Mouse (Mus musculus) adipocyte (in vitro differentiated cells): ENCODE data around the gene Antxr1.
A peak's percentile ranks its signal among the peaks of the same experiment; 100 is the strongest.

Experiments
- DNase-seq: peaks from one replicate; pipeline ENCODE4 v3.0.0-alpha.2; 2016; ENCODE audit warnings: low spot score

Gene Antxr1

DNA sequence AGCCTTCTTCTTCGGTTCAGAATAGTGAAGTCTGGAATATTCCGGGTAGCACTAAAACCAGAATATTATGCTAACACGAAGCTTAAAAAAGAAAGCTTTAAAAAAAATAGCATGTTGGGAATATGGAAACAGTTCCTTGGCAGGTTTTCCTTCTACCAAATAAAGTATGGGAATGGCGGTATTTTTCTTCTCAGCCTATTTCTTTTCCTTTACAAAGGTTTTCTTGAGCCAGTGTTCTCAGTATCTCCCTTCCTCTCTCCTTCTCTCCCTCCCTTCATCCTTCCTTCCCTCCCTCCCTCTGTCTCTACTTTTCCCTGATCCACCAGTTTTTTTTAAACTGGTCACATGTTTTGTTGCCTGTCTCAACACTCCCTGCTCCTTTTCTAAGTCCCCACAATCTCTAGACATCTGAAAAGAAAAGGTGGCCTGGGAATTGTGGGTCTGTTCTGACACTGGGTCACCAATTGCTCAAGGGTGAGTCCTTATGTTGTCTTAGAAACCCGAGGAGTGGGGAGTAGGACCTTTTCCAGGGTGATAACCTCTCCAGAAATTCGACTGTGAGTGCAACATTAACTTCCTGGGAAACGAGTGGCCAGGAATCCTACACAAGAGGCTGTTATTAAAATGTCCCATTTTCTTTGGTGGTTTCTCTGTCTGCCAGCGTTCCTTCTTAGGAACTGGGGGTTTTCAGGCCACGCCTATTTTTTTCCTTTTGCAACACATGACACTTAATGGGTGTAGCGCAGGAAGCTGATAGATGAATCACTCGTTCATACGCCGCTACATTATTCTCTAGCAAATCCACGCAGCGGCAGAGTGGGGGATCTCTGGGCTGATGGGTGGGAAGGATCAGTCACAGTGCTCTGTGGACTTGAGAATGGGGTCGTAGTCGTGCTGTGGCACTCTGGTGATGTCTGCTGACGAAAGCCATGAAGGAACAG is 42.4 kb downstream of the Antxr1 start:
- no peak for DNase-seq

DNA sequence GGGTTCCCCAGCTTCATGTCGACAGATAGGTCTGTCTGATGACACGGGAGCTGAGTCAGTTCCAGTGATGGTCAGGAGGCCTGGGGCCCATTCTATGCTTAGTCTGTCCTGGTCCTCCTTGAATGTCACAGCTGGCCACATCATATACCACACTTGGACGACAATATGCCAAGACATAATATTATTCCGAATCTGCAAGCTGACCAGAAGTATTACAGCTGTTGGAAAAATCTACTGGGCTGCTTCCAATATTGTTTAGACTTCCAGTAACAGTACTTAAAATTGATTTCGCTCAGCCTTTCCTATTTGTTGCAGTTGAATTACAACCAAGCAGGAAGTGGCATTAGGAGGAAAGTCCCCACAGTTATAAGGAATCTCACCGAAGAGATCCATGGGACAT is 48.4 kb downstream of the Antxr1 start:
- DNase-seq: no peak

DNA sequence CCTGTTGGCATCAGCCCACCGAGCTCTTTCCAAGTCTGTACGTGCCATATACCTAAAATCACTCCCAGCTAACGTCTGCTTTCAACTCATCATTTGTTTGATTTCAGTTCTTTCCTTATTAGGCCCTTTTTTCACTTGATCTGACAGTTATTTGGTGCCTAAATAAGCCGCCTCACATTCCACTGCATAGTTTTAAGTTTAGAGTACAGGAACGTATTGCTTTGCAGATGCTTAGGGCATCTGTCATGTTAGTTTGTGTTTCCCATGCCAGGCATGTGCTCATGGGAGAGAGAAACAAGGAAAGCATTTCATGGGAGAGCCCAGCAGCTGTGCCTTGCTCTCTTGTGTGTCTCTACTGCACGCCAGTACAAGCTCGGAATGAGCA is 50.3 kb downstream of the Antxr1 start:
- DNase-seq: no peak

DNA sequence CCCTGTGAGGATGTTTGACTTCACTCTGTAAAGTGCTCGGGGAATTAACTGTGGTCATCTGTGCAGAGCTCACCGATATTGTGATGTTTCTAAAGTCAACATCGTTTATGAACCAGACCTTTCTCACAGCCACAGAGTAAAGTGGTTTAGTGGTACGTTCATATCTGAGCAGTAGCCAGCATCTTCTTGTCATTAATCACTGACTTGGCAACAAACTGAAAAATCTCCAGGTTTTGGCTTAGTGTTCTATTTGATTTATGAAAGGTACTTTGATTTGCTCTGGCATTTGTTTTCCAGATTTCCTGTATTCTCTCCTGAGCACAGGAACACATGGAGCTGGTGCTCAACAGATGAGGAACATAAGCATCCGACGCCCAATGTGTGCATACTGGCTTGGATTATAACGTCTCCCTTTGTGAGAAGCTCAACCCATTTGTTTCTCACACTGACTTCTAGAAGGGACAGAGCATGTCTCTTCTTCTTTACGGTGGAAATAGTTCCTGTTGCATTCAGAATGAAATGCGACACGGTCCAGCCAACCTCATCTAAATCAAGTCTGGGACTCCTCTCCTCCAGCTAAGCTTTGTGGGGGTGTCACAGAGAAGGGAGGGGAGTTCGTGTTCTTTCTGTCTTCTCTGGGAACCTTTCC is 50.8 kb downstream of the Antxr1 start:
- DNase-seq: no peak

DNA sequence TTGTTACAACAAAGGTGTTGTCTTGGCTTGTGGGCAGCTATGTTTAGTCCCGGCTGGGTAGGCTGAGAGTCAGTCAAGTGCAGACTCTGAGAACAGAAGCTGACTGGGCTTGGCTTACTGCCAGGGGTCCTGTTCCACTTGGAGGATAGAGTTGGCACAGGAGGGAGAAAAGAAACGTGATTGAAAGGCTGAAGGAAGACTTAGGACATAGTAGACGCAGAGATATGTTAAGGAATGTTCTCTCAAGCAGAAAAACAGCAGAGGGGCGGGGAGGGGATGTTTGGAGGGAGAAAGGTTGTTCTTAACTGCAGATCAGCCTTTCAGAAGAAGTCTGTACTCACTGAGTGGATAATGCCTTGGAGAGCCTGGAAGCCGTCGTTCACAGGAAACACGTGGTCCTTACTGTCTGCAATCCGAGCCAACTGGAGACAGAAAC is 53.3 kb downstream of the Antxr1 start:
- peak; percentile 51 for DNase-seq

DNA sequence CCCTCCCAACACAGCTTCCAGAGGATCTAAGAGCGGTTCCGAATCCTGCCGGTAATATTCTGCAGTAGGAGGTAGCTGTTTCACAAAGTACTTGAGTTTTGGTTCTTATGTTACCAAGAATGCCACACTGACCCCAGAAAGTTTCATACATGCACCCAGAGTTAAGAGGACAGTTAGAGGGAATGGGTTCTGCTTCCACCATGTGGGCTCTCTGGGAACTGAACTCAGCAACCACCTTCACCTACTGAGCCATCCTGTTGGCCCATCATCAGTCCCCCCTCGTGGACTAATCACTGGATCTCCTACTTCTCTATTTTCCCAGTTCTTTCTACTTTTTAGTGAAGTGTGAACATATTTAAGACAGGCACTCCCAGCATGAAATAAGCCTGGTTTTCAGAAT is 53.9 kb downstream of the Antxr1 start:
- DNase-seq: no peak

DNA sequence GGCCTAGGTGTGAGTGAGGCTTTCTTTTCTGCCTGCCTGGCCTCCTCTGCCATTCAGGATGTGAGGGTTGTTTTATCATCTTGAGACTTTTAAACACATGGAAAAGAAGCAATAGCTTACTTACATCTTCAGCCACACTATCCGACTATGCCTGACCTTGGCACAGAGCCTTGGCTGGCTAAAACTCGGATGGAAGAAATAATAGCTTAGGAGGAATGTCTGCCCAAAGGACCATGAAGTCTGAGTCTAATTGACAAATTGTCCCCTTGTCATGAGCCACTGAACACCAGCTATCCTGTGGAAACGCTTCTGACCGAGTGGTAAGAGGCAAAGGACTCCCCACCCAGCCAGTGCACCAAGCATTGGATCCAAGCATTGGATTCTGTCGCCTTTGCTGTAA is 57.5 kb downstream of the Antxr1 start:
- no peak for DNase-seq

DNA sequence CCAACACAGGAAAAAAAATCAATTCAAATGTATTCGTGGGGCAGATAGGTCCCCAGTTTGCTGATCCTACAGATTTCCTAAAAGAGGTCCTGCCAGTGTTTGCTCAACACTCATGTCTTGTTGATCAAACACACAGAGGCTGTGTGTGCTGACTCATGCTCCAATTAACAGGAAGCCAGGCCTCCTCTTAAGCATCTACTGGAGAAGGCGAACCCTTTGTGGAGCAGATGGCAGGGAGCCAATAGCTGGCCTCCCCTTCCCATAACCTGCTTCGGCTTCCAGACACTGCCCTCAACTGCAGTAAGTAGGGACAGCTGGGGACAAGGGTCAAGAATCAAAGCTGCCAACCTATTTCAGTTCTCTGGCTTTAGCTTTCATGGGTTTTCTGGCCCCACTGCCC is 58.1 kb downstream of the Antxr1 start:
- DNase-seq: peak; percentile 73

DNA sequence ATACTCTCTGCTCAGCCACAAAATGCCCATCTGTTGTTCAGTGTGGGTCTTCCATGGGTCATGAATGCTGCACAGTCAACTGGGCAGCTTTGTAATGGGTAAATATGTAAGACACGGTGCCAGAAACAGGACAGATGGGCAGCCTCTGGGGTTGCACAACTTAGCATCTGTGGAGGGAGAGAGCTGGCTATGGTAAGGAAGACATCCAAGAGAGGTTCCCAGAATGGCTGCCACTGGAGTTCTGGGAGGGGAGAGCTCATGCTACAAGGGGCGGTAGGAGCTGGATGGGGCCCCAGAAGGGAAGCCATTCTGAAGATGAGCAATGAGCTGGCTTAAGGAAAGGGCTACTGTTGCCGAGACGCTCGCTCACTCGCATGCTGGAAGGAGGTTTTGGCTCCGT is 58.7 kb downstream of the Antxr1 start:
- peak; percentile 58 for DNase-seq

DNA sequence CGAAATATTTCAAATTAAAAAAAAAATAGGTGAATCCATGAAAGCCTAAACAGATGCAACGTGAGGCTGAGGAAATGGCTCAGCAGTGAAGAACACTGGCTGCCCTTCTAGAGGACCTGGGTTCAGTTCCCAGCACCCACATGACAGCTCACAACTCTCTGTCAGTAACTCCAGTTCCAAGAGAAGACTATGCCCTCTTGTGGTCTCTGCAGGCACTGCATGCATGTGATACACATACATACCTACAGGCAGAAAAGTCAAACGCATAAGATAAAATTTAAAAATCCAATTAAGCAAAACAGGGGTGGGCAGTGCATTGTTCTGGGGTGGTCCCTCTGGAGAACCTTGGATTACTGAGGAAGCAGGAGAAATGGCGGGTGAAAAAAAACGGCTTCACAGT is 60.8 kb downstream of the Antxr1 start:
- DNase-seq: no peak

DNA sequence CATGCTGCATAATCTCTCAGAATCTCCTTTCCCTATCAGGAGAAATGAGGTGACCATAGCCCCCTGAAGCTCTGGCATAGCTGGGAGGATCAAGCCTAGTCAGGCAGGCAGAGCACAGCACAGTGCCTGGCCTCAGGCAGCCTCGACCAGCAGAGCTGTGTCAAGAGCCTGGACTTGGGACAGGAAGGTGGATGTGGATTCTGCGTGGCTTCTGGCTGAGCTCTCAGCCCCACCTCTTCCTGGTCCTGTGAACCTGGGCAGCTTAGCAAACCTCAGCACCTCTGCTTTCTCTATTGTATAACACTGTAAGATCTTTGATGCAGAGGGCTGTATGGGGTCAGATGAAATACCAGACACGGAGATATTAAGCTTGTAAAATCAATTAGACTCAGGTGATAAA is 61.8 kb downstream of the Antxr1 start:
- DNase-seq: no peak

DNA sequence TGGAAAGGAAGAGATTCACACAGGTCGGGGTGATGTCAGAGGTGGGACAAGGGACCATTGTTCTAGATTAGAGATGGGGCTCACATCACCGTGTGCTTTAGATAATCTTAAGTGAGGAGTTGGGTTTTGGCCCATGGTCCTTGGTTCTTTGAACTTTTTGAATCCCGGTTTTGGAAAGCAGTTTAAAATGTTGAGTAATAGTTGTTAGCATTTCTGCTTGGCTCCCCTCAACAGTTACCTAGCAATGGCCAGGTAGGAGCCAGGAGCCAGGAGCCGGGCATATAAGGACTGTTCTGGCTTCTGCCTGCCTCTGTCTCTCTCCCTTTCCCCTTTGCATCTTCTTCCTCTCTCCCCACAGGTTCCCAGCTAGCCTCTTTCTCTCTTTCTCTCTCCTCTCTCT is 62.5 kb downstream of the Antxr1 start:
- DNase-seq: no peak

DNA sequence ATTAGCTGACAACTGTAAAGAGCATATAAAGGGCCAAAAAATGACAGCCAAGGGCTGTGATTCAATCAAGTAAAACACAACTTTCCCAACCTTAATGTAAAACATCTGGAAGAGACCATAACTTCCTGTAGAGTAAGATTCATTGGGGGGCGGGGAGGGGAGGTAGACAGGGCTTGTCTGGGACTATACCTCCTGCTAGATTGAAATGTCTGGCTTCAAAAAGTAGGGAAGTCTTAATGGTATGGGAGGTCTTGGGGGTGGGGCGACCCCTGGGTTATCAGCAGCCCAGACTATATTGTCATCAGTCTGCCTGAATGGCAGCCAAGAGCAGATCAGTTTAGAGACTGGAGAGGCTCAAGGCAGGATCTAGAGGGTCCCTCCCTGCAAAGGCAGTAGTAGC is 63.4 kb downstream of the Antxr1 start:
- DNase-seq: no peak

DNA sequence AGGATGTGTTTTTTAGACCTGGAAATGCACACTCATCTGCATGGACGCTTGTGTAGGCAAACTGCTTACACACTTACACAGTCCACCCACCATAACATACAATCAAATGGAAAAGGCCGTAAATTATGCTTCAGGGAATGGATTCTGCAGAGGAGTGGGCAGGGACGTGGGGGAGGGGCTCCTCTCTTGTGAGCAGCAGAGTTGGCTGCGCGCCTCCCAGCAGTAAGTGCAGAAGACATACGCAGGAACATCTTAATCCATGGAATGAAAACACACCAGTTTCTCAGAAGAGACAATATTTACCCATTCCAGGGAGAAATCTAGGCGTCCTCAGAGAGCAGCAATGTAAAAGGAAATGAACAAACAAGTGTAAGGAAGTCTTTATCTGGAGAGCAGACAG is 65.2 kb downstream of the Antxr1 start:
- DNase-seq: no peak

DNA sequence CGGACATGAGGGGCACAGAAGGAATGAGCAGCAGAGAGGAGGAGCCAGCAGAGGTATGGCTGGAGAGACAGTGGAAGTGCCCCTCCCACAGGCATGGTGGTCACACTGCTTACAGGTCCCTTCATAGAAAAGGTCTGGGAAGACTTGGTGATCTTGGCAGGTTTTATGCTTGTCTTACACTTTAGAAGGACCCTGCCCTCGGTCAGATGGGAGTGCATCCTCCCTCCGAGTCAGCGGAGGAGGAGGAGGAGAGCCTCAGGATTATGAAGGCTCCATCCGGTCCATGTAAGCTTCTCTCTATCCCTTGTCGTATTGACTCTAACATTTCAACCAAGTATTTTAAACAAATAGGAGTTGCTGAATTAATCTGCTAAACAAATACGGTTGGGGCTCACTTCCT is 65.7 kb downstream of the Antxr1 start:
- no peak for DNase-seq

DNA sequence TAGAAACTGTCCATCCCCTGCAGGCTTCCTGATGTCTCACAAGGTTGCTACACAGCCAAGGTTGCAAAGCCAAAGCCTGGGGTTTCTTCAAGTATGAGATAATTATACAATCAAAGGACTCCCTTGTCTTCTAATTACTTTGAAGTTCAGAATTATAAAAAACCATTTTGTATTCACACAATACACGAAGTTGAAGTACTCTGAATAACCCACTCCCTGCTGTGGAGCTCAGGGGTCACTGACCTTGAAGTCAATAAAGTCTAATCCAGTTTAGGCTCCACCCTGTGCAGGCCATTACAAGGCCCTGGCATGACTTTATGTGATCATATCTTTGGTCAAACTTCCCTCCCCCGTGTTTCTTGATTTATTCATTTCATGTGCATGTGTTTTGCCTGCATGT is 73.0 kb downstream of the Antxr1 start:
- DNase-seq: no peak

DNA sequence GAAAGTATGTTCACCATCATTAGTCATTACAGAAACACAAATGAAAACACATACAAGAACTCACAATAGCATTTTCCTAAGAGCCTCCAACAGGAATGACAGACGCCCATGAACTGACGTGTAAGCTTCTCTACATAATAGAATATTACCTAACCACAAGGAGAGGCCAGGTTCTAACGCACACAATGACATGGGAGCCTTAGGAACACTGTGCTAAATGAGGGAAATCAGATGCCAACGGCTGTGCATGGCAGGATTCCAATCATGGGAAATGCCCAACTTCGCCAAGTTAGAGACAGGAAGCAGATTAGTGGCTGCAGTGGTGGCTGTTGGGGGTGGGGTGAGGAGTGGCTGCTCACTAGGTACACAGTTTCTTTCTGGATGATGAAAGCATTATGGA is 76.6 kb downstream of the Antxr1 start:
- peak; percentile 67 for DNase-seq

DNA sequence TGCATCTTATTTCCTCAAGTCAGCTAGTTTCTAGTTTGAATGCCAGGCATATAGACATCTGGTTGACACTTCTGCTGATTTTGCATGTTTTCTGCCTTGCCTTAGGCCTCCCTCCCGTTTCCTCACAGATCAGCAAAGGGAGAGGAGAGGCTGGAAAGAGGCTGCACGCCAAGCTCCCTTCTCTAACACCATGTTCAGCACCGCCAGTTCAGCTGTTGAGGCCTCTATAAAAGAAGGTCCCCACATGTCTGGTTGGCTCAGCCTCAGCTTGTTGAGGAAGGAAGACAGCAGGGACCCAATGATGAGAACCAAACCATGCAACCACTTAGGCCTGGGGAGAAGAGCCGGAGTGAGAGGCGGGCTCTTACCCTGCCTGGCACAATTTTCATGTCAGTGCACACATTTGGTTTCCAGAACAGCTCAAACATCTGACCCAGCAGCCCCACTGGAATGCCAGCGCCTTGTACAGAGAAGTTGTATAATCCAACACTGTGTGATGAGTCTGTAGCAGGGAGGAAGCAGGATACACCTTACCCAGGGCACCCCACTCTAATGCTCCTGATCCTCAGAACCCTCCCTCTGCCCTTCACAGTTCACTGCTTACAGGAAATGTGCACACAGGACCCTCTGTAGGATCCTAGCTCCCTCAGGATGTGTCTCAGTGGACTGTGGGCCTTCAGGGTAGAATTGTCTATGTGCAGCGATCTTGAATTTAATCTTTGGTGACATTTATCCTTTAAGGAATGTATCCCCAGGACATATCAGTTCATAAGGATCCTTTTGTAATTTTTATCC is 77.4 kb downstream of the Antxr1 start:
- peak; percentile 40 for DNase-seq

DNA sequence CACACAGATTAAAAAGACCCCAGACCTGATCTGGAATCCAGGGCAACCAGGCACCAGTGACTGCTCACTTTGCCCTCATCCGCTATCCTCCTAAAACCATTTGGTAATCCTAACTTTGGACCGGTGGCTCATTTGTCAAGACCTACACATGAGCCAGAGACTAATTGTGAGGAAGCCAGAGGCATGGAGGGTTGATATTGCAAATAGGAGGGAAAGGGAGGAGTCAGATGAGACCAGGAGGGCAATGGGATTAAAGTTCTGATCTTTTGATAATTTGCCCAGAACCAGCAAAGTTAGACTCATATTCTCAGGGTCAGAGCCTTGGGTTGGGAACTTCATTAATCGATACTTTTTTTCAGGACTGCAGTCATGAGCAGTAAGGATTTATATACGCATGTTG is 78.2 kb downstream of the Antxr1 start:
- DNase-seq: no peak

DNA sequence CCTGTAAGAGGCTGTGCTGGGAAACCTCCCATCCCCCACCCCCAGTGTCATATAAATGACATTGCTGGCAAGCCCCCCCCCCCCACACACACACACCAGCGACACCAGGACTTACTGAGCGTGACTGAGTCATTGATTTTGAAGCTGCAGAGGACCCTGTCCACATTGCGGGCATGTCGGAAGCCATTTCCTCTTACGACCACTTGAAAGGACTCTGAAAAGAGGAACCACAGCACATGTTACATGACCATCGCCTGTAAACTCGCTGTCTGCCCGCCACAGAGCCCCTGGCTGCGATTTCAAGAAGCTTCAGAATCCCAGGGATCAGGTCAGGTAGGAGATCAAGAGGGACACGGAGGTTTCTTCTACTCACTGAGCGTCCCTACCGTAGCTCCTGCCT is 80.0 kb downstream of the Antxr1 start:
- no peak for DNase-seq

DNA sequence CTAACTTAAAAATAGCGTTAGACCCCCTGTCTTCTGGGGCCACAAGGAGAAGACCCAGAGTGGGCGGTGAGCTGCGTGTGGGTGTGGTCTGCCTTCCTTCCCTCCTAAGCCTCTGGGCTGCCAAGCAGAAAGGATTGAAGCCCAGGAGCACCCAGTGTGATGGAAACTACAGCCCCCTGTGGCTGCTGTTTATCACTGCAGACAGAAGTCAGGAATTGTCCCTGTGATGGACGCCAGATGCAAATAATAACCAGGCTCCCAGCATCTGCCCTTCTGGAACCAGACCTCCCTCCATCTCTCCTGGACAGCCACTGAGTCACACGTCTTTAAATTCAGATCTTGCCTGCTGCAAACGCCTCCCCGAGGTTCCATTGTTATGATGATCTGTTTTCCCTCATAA is 80.9 kb downstream of the Antxr1 start:
- DNase-seq: no peak

DNA sequence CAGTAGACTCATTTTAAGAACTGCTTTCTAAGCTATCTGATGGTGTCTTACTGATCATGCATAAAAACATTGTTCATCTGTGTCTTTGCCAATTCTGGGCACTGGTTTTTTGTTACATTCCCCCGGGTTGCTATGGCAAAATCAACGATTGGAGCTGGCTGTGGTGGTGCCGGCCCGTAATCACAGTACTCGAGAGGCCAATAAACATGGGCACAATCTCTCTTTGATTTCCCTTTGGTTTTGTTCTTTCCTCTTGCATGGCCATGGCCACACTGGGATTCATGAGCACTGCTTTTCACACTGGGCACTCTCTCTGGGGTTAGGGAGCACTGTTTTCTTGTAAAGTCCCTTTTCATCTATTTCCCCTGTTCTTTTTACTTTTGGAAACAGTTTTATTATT is 83.9 kb downstream of the Antxr1 start:
- peak; percentile 20 for DNase-seq

DNA sequence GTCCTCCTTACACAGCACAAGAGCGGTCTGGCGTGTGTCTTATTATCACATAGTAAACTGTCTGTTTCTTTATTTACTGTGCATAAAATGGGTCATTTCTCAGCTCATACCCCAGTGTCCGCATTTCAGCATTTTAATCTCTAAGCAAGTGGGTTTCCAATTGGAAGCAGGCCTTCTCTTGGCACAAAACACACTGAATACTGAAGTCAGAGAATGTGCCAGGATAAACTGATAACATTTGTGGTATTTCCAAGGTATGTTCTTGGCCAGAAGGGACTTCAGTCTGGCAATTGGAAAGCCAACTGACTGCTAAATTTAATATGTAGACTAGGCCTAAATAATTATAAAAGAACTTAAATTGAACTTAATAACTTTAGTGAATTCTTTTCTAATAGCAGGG is 84.9 kb downstream of the Antxr1 start:
- DNase-seq: no peak
